Mouse (Mus musculus) midbrain, embryonic 13.5 days (tissue): ENCODE results near the gene Wfdc21. TPM values are rescaled to one million over a fixed set of nuclear protein-coding genes. Genes with fewer than 3 reads are reported as not detected.

Experiments used
- ATAC-seq: fragments of 200-750 bp; cut with Nextera tagmentation; 2 replicates; pipeline ENCODE4 v1.8.0; 2017; ENCODE audit warnings: mild to moderate bottlenecking, moderate TSS enrichment, moderate library complexity
- H3K27ac ChIP-seq: fragments of 300-500 bp; sonication (generic); 2 replicates; pipeline ENCODE4 v1.5.1; 2015; ENCODE audit warnings: inconsistent platforms, mild to moderate bottlenecking, moderate library complexity
- H3K27me3 ChIP-seq: fragments of 300-500 bp; sonication (generic); 2 replicates; pipeline ENCODE4 v1.6.1; 2015; ENCODE audit warnings: mild to moderate bottlenecking, inconsistent platforms
- H3K36me3 ChIP-seq: fragments of 300-500 bp; sonication (generic); 2 replicates; pipeline ENCODE4 v1.6.1; 2015; ENCODE audit warnings: mild to moderate bottlenecking, inconsistent platforms
- H3K4me1 ChIP-seq: fragments of 300-500 bp; sonication (generic); replicated peaks from 2 replicates; pipeline ENCODE4 v1.6.1; 2015; ENCODE audit warnings: inconsistent platforms
- H3K4me2 ChIP-seq: fragments of 300-500 bp; sonication (generic); replicated peaks from 2 replicates; pipeline ENCODE4 v1.6.1; 2015; ENCODE audit warnings: moderate library complexity, mild to moderate bottlenecking, inconsistent platforms
- H3K4me3 ChIP-seq: fragments of 300-500 bp; sonication (generic); replicated peaks from 2 replicates; pipeline ENCODE4 v1.5.1; 2015; ENCODE audit warnings: mild to moderate bottlenecking, inconsistent platforms
- H3K9ac ChIP-seq: fragments of 300-500 bp; sonication (generic); replicated peaks from 2 replicates; pipeline ENCODE4 v1.6.1; 2015; ENCODE audit warnings: mild to moderate bottlenecking, inconsistent platforms
- H3K9me3 ChIP-seq: fragments of 300-500 bp; sonication (generic); 2 replicates; pipeline ENCODE4 v1.6.1; 2016; ENCODE audit warnings: mild to moderate bottlenecking, inconsistent platforms
- WGBS: fragments of 180-500 bp; shearing (Covaris S2); methylation state at CpG from one replicate; pipeline ENCODE4 v1.1.7; 2015; 5-methylcytosine and 5-hydroxymethylcytosine counted together
- polyA plus RNA-seq: library from polyadenylated mRNA; unstranded; fragments of >200 nt; fragmentation: Nextera tagmentation; extraction: Ambion mirVana; gene quantifications from 2 replicates; pipeline ENCODE4 v1.2.1, GENCODE M21; 2015

Wfdc21 gene
- polyA plus RNA-seq, 1 experiment from 2014 or later = 0.43 TPM

DNA sequence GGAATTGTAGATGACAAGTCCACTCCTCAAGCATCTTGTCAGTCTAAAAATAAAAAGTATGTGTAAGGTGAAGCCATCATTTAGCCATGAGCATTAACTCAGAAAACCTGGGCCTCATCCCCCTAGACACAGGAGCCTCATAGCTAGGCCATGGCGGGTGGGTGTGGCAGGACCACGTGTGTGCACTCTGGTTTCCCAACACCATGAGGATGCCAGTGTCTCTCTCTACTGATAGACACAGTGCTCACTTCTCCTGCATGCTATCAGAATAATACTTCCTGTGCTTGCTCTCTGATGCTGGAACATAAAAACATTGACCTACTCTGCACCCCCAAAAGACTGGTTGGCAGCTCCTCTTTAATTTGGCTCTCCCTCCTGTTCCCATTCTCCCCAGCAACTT lies 10.9 kb upstream of the Wfdc21 start:
- no peak overlapping the region for H3K27ac ChIP-seq
- WGBS = 64% methylated on average over 2 of the region's 2 CpGs
- no peak overlapping the region for H3K9ac ChIP-seq
- H3K4me1 ChIP-seq = no peaks in the 10 kb centered on the region
- H3K36me3 ChIP-seq = no peaks in the 10 kb centered on the region
- no peak for ATAC-seq
- H3K27me3 ChIP-seq = peaks cover 4% of the 10 kb centered on the region; the same call in 1 of the 2 replicates
- H3K9me3 ChIP-seq = no peaks in the 10 kb centered on the region
- H3K4me3 ChIP-seq = no peak overlapping the region
- H3K4me2 ChIP-seq = no peak overlapping the region

DNA sequence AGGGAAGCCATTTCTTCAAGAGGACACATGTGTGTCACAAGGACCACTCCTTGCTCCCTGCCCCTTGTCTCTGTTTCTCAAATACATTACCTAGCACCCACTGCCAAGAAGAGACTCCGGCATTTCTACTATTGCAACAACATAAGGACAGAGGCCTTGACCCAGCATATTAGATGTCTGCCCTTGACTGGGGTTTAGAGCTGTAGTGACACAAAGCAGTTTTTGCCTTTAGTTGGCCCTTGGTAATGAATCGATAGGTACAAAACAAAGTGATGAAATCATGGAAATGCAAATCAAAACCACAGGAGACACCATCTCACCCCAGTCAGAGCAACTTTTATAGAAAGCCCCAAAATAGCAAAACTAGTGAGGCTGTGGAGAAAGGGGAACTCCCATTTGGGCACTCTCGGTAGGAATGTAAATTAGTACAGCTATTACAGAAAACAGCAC lies 9.6 kb upstream of the Wfdc21 start:
- Histone ChIP-seq H3K9ac (no peak overlapping the region), H3K36me3 (no peaks in the 10 kb centered on the region), H3K4me1 (no peaks in the 10 kb centered on the region), H3K4me2 (no peak overlapping the region), H3K4me3 (no peak overlapping the region), H3K27me3 (peaks cover 5% of the 10 kb centered on the region; the same call in 1 of the 2 replicates), H3K9me3 (no peaks in the 10 kb centered on the region), H3K27ac (no peak overlapping the region)
- no peak for ATAC-seq
- WGBS = 91% methylated on average over 3 of the region's 3 CpGs

- ATAC-seq = no peak
- H3K4me1 ChIP-seq = no peaks in the 10 kb centered on the region
- H3K4me2 ChIP-seq = no peak overlapping the region
- 21% methylated on average over 5 of the region's 5 CpGs for WGBS
- H3K36me3 ChIP-seq = no peaks in the 10 kb centered on the region
- H3K27ac ChIP-seq = no peak overlapping the region
- no peak overlapping the region for H3K9ac ChIP-seq
- H3K27me3 ChIP-seq = peaks cover 6% of the 10 kb centered on the region; the same call in 1 of the 2 replicates
- H3K4me3 ChIP-seq = no peak overlapping the region
- H3K9me3 ChIP-seq = no peaks in the 10 kb centered on the region
These were observed 7.5 kb upstream of the Wfdc21 start for GRCm38 (mm10) chr11:83739241-83739640.

GRCm38 (mm10) chr11:83740443-83740991 lies 6.2 kb upstream of the Wfdc21 start:
- H3K36me3 ChIP-seq = no peaks in the 10 kb centered on the region
- ATAC-seq = no peak
- no peaks in the 10 kb centered on the region for H3K4me1 ChIP-seq
- no peak overlapping the region for H3K9ac ChIP-seq
- WGBS = 80% methylated on average over 4 of the region's 4 CpGs
- H3K4me2 ChIP-seq = no peak overlapping the region
- H3K27me3 ChIP-seq = peaks cover 9% of the 10 kb centered on the region; the same call in 1 of the 2 replicates
- H3K4me3 ChIP-seq = no peak overlapping the region
- H3K27ac ChIP-seq = no peak overlapping the region
- no peaks in the 10 kb centered on the region for H3K9me3 ChIP-seq

- ATAC-seq = no peak
- H3K4me2 ChIP-seq = no peak overlapping the region
- WGBS = 86% methylated on average over 5 of the region's 5 CpGs
- no peaks in the 10 kb centered on the region for H3K4me1 ChIP-seq
- no peak overlapping the region for H3K4me3 ChIP-seq
- no peak overlapping the region for H3K27ac ChIP-seq
- H3K9ac ChIP-seq = no peak overlapping the region
- H3K27me3 ChIP-seq = peaks cover 14% of the 10 kb centered on the region
- no peaks in the 10 kb centered on the region for H3K36me3 ChIP-seq
- H3K9me3 ChIP-seq = no peaks in the 10 kb centered on the region
These were observed 4.9 kb upstream of the Wfdc21 start for GRCm38 (mm10) chr11:83741841-83742240.

DNA sequence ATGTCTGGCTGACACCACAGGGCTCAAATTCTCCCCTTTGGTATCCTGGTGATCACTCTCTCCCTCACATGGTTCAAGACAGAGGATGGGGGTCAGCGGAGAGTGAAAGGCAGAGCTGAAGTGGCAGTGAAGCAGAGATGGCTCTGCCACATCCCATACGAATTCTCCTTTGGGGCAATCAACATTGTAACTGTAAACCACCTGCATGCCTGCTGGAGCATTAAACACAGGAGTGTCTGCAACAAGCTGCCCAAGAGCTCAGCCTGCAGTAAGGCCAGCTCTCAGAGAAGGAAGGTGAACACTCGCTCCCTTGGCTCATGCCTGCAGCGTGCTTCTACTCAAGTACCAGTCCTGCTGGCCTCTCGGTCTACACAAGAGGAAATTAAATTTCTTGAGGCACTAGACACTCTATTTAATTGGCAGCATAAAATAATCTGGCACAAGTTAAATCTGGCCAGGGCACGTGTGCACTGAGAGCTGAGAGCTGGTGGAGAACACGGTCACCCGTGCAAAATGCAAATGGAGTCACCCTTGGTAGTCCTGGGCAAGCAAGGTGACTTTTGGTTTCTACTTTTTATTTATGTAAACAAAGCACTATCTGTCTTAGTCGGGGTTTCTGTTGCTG lies 3.9 kb upstream of the Wfdc21 start:
- WGBS = 80% methylated on average over 9 of the region's 9 CpGs
- no peaks in the 10 kb centered on the region for H3K9me3 ChIP-seq
- no peaks in the 10 kb centered on the region for H3K36me3 ChIP-seq
- ATAC-seq = no peak
- no peak overlapping the region for H3K4me3 ChIP-seq
- no peaks in the 10 kb centered on the region for H3K4me1 ChIP-seq
- no peak overlapping the region for H3K27ac ChIP-seq
- H3K9ac ChIP-seq = no peak overlapping the region
- H3K4me2 ChIP-seq = no peak overlapping the region
- peaks cover 24% of the 10 kb centered on the region for H3K27me3 ChIP-seq

GRCm38 (mm10) chr11:83743525-83743924 lies 3.2 kb upstream of the Wfdc21 start:
- WGBS = 93% methylated on average over 3 of the region's 3 CpGs
- H3K9me3 ChIP-seq = no peaks in the 10 kb centered on the region
- H3K27ac ChIP-seq = no peak overlapping the region
- H3K36me3 ChIP-seq = no peaks in the 10 kb centered on the region
- ATAC-seq = no peak
- peaks cover 29% of the 10 kb centered on the region for H3K27me3 ChIP-seq
- H3K4me2 ChIP-seq = no peak overlapping the region
- H3K9ac ChIP-seq = no peak overlapping the region
- H3K4me3 ChIP-seq = no peak overlapping the region
- H3K4me1 ChIP-seq = no peaks in the 10 kb centered on the region

DNA sequence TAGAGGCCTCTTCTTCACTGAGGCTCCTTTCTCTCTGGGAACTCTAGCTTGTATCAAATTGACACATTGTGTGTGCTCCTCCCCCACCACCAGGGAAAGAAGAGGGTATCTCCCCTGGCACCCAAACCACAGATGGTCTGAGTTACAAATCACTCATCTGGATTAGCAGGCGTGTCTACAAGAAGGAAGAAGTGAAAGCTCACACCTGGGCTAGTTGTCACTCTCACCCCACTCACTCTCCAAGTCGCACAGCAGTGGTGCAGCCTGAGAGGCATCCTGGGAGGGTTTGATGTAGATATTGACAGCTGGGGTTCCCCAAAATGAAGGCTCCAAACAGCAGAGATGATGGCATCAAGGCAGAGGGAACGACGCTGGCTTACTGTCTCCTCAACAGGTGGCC lies 588 bp upstream of the Wfdc21 start:
- no peaks in the 10 kb centered on the region for H3K36me3 ChIP-seq
- ATAC-seq = no peak
- no peak overlapping the region for H3K4me3 ChIP-seq
- no peak overlapping the region for H3K4me2 ChIP-seq
- no peaks in the 10 kb centered on the region for H3K9me3 ChIP-seq
- peaks cover 38% of the 10 kb centered on the region for H3K27me3 ChIP-seq
- no peaks in the 10 kb centered on the region for H3K4me1 ChIP-seq
- 82% methylated on average over 4 of the region's 4 CpGs for WGBS
- H3K27ac ChIP-seq = no peak overlapping the region
- no peak overlapping the region for H3K9ac ChIP-seq

- no peak overlapping the region for H3K4me2 ChIP-seq
- H3K4me3 ChIP-seq = no peak overlapping the region
- H3K36me3 ChIP-seq = no peaks in the 10 kb centered on the region
- H3K9ac ChIP-seq = no peak overlapping the region
- H3K27ac ChIP-seq = no peak overlapping the region
- peaks cover 49% of the 10 kb centered on the region for H3K27me3 ChIP-seq
- no peaks in the 10 kb centered on the region for H3K4me1 ChIP-seq
- 58% methylated on average over 6 of the region's 6 CpGs for WGBS
- H3K9me3 ChIP-seq = no peaks in the 10 kb centered on the region
- ATAC-seq = no peak
These were observed 881 bp downstream of the Wfdc21 start for GRCm38 (mm10) chr11:83747376-83748265.

GRCm38 (mm10) chr11:83753581-83754181 lies 6.9 kb downstream of the Wfdc21 start, which contains the start of gene Heatr6:
Gene Heatr6 (plus strand): TSS chr11:83753696.
- Histone ChIP-seq H3K4me2 (peak within 1 kb of the TSS; percentile 70), H3K27ac (peak within 1 kb of the TSS; percentile 89), H3K4me1 (peaks cover 23% of the 10 kb centered on the region), H3K9me3 (no peaks in the 10 kb centered on the region), H3K9ac (peak within 1 kb of the TSS; percentile 70), H3K36me3 (peaks cover 27% of the 10 kb centered on the region), H3K27me3 (peaks cover 25% of the 10 kb centered on the region), H3K4me3 (peak within 1 kb of the TSS; percentile 71)
- peak; percentile 98 for ATAC-seq
- WGBS = under 1% methylated on average over 47 of the region's 47 CpGs

DNA sequence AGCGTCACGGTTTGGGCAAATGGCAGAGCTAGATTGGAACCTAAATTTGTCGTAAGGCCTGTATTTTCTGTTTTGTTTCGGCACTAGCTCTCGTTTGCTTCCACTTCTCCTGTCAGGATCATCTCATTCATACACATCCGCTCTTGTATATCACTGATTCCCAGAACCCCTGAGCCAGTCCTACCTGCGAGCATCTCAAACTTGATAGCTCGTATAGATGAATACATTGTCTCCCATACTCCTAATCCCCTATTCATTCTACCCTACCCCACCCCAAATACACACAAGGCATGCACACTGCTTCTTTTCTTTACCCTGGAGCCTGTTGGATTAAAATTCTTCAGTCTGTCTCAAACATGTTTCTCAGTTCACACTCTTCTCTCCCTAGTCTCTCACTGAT lies 7.5 kb downstream of the Wfdc21 start:
- H3K9me3 ChIP-seq = no peaks in the 10 kb centered on the region
- peaks cover 20% of the 10 kb centered on the region for H3K27me3 ChIP-seq
- ATAC-seq = peak; percentile 41; the same call in 1 of the 2 replicates
- H3K4me1 ChIP-seq = peaks cover 23% of the 10 kb centered on the region
- WGBS = 2% methylated on average over 8 of the region's 8 CpGs
- H3K27ac ChIP-seq = peak overlapping the region; percentile 89
- peak overlapping the region; percentile 70 for H3K4me2 ChIP-seq
- peak overlapping the region; percentile 70 for H3K9ac ChIP-seq
- peak overlapping the region; percentile 71 for H3K4me3 ChIP-seq
- H3K36me3 ChIP-seq = peaks cover 33% of the 10 kb centered on the region

GRCm38 (mm10) chr11:83767306-83767705 lies 20.6 kb downstream of the Wfdc21 start:
- peaks cover 99% of the 10 kb centered on the region for H3K36me3 ChIP-seq
- H3K27me3 ChIP-seq = no peaks in the 10 kb centered on the region
- H3K9me3 ChIP-seq = no peaks in the 10 kb centered on the region
- no peak overlapping the region for H3K9ac ChIP-seq
- no peak overlapping the region for H3K27ac ChIP-seq
- no peak overlapping the region for H3K4me3 ChIP-seq
- WGBS = 94% methylated on average over 9 of the region's 9 CpGs
- ATAC-seq = no peak
- H3K4me2 ChIP-seq = no peak overlapping the region
- H3K4me1 ChIP-seq = no peaks in the 10 kb centered on the region
